Mouse (Mus musculus): ENCODE data around the gene Agbl1.

GRCm38 (mm10) chr7:76629528-76629927 is 399.8 kb downstream of the Agbl1 start:
- TF ChIP-seq ZNF384 (IDR thresholded peaks at IDR 0.05; ENCODE audit: low read depth, low read length) = no peak
- TF ChIP-seq MAFK (IDR thresholded peaks at IDR 0.05; ENCODE audit: insufficient read depth, low read depth, low read length) = no peak

All from ES-E14 (cell line).